Mouse (Mus musculus) heart, postnatal 0 days (tissue): ENCODE results near the gene Mpp4.

ENCODE experiments used
- CTCF ChIP-seq: IDR thresholded peaks from 2 replicates; pipeline ENCODE4 v1.5.1; 2016; ENCODE audit warnings: antibody characterized with exemption, control low read depth, low read depth
- EP300 ChIP-seq: IDR thresholded peaks from 2 replicates; pipeline ENCODE4 v1.6.1; 2016; ENCODE audit warnings: antibody characterized with exemption, low read depth

- no peak for TF ChIP-seq EP300
- TF ChIP-seq CTCF: no peak
Measured at GRCm38 (mm10) chr1:59128879-59129278, 34.3 kb downstream of the Mpp4 start.
